Mouse (Mus musculus): Measurements from ENCODE around the gene Tmem37. TPM values are rescaled to one million over a fixed set of nuclear protein-coding genes. Genes with fewer than 3 reads are reported as not detected.

Gene Tmem37
- polyA plus RNA-seq, 1 experiment from 2014 or later: 59.6 TPM

- ChIA-PET POLR2A (interaction anchor here (0.7 kb wide), 1 partner anchor 130 kb away, joined by 3 read pairs; no protein-coding TSS in a partner anchor), CTCF (no interaction called here)
- no peak for DNase-seq (ENCODE audit: low read depth, low spot score)
- TF ChIP-seq CTCF (IDR thresholded peaks at IDR 0.05): no peak
- no peak for ATAC-seq
- H3K27me3 ChIP-seq: no peaks in the 10 kb centered on the region
- in situ Hi-C loops (cut with MboI; ENCODE audit: low pct_unique_long_range_greater_than_20kb): no loop called here
Observed at GRCm38 (mm10) chr1:120020322-120020897, 53.5 kb downstream of the Tmem37 start.

DNA sequence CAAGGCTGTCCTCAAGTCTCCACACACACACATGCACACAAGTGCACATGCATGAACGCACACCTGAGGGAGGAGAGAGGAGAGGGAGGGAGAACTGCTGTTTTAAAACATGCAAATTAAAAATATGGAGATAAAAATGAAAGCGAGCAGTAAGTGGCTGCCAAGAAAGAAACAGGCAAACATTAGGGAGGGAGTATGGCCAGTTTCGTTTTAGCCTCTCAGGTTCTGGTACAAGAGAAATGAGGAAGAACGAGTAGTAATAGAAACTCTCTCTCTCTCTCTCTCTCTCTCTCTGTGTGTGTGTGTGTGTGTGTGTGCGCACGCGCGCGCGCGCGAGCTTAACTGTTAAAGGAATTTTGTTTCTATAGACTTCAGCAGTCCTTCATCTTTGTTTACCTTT is 54.4 kb downstream of the Tmem37 start:
- no peak for TF ChIP-seq CTCF (IDR thresholded peaks at IDR 0.05)
- DNase-seq (ENCODE audit: low read depth, low spot score): no peak
- no peaks in the 10 kb centered on the region for H3K27me3 ChIP-seq
- POLR2A ChIA-PET: interaction anchor here (0.6 kb wide), 1 partner anchor 897 kb away, joined by 3 read pairs; no protein-coding TSS in a partner anchor
- ATAC-seq: no peak
- in situ Hi-C loops (cut with MboI; ENCODE audit: low pct_unique_long_range_greater_than_20kb): loop anchor here (10.0 kb wide), 1 partner anchor 465 kb away; no protein-coding TSS in a partner anchor
- CTCF ChIA-PET: no interaction called here

GRCm38 (mm10) chr1:120018900-120019299 is 55.0 kb downstream of the Tmem37 start:
- CTCF ChIA-PET: no interaction called here
- no peaks in the 10 kb centered on the region for H3K27me3 ChIP-seq
- POLR2A ChIA-PET: no interaction called here
- TF ChIP-seq CTCF (IDR thresholded peaks at IDR 0.05): no peak
- in situ Hi-C loops (cut with MboI; ENCODE audit: low pct_unique_long_range_greater_than_20kb): loop anchor here (10.0 kb wide), 1 partner anchor 464 kb away; no protein-coding TSS in a partner anchor
- DNase-seq (ENCODE audit: low read depth, low spot score): no peak
- ATAC-seq: no peak

Other genes with a start within 250 kb of the Tmem37 start
- 11.8 TPM for gene Ptpn4, start 236.5 kb downstream of the Tmem37 start, polyA plus RNA-seq (2021)
- gene Tmem177, start 160.9 kb downstream of the Tmem37 start, polyA plus RNA-seq (2021): 8.0 TPM
- 1.0 TPM for gene Cfap221, start 76.8 kb downstream of the Tmem37 start, polyA plus RNA-seq (2021)
- gene Sctr, start 67.2 kb downstream of the Tmem37 start, polyA plus RNA-seq (2021): 0.04 TPM
- 680 TPM for gene Dbi, start 47.0 kb upstream of the Tmem37 start, polyA plus RNA-seq (2021)
- gene 3110009E18Rik, start 47.1 kb upstream of the Tmem37 start, polyA plus RNA-seq (2021): 10.6 TPM
- 85.3 TPM for gene Steap3, start 198.6 kb upstream of the Tmem37 start, polyA plus RNA-seq (2021)